Mouse (Mus musculus) CD4-positive, CD25-positive, alpha-beta regulatory T cell, adult 4 months (primary cell): ENCODE data around the gene Pgpep1. TPM values are rescaled to one million over a fixed set of nuclear protein-coding genes. Genes with fewer than 3 reads are reported as not detected.
A peak's percentile ranks its signal among the peaks of the same experiment; 100 is the strongest.

ENCODE experiments used
- ATAC-seq: one replicate; pipeline ENCODE4 v1.8.0; 2017
- polyA plus RNA-seq, 2 experiments: library from polyadenylated mRNA; unstranded; fragments of 100-300 nt; shearing (Covaris generic); gene quantifications; one replicate each; pipeline ENCODE4 v1.2.1; 2017

Pgpep1 gene
- polyA plus RNA-seq, 2 experiments from 2014 or later: 7.0 to 9.5 TPM

DNA sequence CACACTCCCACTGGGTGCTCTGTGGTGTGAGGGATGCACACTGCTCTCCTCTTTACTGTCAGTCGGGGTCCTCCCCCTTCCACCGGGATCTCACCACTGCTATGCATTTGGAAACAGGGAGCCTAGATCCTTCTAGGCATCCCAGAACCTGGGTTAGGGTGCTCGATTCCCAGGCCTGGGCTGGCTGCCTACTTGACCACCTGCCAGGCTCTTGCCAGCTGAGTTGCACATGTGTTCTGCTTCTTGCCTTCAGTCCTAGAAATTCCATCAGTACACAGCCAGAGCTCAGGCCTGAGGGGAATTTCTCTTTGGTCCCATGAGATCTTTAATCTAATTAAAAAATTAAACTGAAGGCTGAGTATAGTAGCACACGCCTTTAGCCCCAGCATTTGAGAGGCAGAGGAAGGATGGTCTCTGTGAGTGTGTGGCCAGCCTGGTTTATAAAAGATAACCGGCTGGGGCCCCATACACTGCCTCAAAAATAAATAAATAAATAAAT lies 29.8 kb upstream of the Pgpep1 start:
- no peak for ATAC-seq

DNA sequence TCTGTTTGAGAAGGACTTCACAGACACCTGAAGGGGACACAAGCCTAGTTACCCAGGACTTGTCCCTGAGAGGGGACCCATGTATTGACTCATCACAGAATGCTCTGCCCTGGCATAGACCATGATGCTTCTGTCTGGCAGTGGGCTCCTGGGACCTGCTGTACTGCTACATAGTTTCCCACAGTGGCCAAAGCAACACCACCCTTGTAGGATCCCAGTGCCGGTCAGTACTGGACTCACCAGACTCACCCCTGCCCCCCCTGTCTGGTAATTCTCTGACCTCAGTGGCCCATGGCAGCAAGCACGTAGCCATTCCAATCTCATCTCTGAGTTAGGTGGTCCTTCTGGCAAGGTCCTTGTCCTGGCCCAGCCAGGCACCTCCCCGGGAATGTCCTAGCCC lies 27.9 kb upstream of the Pgpep1 start:
- ATAC-seq: no peak

GRCm38 (mm10) chr8:70687576-70687975 lies 27.4 kb upstream of the Pgpep1 start:
- no peak for ATAC-seq

- ATAC-seq: peak; percentile 98
Observed at GRCm38 (mm10) chr8:70684291-70684690, 24.1 kb upstream of the Pgpep1 start.

- no peak for ATAC-seq
Observed at GRCm38 (mm10) chr8:70682692-70683091, 22.5 kb upstream of the Pgpep1 start.

DNA sequence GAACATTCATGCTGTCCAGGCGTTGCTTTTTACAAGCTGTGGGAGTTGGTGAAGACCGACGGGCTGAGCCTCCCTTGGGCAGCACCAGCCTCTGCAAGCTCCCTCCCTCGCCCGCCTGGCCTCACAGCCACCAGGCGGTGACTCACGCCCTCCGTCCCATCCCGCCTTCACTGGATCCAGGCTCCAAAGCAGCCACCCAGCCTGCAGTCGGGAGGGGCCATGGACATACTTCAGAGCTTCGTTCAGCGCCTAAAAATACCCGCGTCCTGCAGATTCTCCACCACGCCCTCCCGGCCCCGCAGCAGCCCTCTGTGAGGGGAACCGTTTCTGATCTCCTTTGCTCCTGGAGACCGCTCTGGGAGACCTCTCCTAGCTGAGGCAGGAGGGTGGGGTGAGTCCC lies 22.0 kb upstream of the Pgpep1 start:
- ATAC-seq: no peak

DNA sequence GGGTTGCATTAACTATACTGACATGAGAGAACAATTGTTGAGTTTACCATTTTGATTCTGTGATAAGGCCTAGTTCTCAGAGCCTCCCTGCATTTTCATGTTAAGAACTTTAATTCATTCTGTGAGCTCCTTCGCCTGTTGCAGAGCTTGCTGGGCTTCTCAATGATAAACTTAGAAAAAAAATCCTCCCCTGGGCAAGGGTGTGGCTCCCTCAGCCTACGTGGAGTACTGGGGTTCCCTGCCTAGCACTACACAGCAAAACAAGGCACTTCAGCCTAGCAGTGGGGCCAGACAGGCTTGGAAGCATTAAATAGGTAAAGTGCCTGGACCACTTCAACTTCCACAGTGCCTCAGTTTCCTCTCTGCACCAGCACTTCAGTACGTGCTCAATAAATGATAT lies 21.2 kb upstream of the Pgpep1 start:
- ATAC-seq: no peak

GRCm38 (mm10) chr8:70680039-70680438 lies 19.9 kb upstream of the Pgpep1 start:
- no peak for ATAC-seq

- no peak for ATAC-seq
Observed at GRCm38 (mm10) chr8:70679404-70679803, 19.2 kb upstream of the Pgpep1 start.

DNA sequence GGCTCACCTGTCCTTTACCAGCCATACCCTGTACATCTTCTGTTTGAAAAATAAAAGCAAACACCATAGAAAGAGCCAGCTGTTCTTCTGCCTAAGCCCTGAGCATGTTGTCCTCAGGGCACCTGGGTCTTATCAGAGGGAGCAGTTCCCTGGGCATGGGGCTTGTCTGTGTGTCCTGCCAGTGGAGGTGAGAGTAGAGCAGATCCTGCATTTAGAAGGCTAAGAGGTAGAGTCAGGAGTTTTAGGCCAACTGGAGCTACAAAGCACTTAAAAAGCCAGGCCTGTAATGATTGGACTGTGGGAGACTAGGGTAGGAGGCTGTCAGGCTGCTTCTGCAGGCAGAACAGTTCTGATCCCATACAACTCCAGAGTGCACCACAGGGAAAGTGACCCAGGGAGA lies 18.5 kb upstream of the Pgpep1 start:
- ATAC-seq: no peak

DNA sequence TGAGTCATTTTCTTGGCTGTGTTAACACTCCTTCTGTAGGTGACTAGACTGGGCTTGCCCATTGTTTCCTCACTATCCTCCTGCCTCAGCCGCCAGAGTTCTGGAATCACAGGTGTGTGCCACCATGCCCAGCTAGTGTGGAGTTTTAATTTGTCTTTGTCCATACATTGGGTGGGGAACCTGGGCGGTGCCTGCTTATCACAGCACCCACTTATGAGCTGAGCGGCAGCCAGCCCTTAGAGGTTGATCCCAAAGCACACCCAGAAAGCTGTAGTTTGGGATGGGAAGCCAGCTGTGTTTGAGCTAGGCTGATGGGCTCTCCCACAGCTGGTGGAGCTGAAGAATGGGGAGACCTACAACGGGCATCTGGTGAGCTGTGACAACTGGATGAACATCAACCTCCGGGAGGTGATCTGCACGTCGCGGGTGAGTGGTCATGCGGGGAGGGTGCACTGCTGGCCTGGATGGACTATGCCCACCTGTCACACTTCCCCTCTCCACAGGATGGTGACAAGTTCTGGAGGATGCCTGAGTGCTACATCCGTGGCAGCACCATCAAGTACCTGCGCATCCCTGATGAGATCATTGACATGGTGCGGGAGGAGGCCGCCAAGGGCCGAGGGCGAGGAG lies 17.4 kb upstream of the Pgpep1 start:
- ATAC-seq: no peak

- peak; percentile 51 for ATAC-seq
Observed at GRCm38 (mm10) chr8:70675336-70675735, 15.1 kb upstream of the Pgpep1 start.

- ATAC-seq: no peak
Observed at GRCm38 (mm10) chr8:70674716-70675115, 14.5 kb upstream of the Pgpep1 start.

DNA sequence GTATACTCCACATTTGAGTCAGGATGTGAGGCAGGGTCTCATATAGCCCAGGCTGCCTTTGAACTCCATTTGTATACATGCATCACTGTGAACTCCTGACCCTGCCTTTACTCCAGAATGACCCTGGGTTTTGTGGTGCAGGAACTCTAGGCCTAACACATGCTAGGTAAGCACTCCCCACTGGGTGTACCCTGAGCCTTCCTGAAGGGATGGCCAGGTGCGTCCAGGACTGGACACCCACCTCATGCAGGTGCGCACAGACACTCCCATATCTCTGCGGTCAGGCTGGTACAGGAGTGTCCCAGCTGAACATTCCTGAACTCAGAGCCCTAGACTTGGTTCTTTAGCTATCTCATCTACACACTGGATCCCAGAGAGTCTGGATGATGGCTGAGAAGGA lies 13.9 kb upstream of the Pgpep1 start:
- no peak for ATAC-seq

DNA sequence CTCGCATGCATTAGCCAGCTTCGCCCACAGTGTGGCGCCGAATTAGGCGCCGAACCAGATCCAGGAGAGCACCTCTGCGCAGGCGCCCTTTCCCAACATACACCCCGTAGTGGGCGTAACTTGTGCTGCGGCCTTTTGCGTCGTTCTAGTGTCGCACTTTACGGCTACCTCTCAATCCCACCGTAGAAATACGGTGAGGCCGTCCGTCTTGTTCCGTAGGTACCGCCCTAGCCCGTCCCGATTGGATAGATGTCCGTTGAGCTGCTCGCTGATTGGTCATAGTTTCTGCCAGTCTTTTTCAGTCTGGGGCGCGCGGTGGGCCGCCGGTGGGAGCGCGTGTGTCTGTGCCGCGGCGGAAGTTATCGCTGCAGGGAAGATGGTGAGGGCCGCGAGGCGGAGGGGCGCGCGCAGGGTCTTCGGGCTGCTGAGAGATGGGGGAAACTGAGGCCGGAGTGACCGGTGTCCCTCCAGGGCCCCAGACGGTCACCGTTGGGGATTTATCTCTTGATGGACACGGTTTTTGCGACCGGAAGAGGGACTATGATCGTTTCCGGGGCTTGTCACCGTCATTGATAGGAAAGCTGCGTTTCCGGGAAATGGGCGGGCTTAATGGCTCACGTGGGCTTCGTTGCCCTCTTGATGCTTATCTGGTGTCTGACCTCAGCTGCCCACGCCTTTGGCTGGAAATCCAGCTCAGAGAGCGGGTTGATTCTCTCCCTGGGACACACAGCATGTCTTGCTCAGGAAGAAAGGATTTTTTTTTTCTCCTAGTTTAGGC lies 13.1 kb upstream of the Pgpep1 start, which contains the start of gene Lsm4:
Lsm4 (plus strand) TSS at position 170 of the 778 bp plus-strand sequence.
- ATAC-seq: peak; percentile 90

DNA sequence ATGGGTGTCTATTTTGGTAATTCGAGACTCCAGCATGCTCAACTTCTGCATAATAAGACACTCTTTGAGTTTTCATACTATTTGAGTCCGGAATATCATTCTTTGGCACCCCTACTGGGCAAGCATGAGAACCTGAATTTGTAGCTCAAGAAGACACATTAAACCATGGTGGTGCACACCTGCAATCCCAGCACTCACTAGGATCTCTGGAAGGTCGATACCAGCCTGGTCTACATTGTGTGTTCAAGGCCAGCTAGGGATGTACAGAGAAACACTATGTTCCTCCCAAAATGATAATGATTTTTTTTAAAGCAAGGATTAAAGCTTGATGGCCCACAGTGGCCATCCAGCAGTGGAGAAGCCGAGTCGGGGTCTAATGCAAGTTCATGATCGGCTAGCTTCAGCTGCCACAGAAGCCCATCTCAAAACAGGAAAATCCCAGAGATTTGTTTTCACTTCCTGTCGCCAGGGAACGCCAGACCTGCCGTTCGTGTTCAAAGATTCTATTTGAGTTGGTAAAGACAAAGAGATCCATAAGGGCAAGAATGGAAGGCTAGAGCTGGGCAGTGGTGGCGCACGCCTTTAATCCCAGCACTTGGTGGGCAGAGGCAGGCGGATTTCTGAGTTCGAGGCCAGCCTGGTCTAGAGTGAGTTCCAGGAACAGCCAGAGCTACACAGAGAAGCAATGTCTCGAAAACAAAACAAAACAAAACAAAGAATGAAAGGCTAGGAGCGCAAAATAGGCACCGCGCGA lies 12.3 kb upstream of the Pgpep1 start:
- ATAC-seq: no peak

DNA sequence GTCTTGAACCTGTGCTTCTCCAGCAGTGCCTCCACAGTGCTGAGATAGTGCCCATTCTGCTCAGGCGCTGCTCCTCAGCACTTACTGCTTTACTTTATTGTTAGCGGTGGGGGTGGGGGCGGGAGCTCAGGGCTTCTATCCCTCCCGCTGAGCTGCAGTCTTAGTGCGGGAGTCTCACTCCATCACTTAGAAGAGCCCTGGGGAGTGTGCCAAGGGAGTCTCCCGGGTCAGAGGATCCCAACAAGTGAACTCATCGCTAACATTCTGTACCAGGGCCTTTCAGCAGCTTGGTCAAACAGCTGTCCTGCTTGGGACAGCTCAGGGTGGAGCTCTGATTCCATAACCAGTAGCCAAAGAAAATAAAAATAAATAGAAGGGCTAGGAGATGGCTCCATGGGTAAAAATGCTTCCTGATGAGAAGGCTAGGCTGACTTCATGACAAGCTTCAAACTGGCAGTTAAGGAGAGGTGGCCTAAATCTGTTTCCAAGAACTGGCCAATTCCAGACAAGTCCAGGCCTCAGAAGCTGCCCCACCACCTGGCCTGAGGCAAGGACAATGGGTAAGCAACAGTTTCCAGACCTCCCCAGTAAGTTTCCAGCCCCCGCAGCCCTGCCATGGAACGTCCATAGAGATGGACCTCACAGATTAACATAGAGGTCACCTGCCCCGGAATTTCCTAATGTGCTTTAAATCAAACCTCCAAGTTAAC lies 11.6 kb upstream of the Pgpep1 start:
- no peak for ATAC-seq

GRCm38 (mm10) chr8:70667071-70667470 lies 6.9 kb upstream of the Pgpep1 start:
- no peak for ATAC-seq

DNA sequence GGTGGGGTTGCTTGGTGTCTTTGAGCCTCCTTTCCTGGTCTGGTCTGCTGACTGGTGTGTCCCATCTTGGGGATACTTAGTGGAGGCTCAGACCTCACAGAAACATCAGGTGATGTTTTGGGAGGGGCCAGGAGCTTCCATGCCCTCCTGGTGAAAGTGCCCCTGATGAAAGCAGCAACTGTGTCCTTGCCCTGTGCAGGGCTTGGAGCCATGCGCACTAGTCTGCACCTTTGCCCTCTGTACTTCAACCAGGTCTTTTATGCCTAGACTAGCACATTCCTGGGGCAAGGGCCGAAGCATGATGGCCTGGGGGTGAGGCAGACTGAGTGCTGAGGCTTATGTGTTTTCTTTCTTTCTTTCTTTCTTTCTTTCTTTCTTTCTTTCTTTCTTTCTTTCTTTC lies 5.4 kb upstream of the Pgpep1 start:
- no peak for ATAC-seq

DNA sequence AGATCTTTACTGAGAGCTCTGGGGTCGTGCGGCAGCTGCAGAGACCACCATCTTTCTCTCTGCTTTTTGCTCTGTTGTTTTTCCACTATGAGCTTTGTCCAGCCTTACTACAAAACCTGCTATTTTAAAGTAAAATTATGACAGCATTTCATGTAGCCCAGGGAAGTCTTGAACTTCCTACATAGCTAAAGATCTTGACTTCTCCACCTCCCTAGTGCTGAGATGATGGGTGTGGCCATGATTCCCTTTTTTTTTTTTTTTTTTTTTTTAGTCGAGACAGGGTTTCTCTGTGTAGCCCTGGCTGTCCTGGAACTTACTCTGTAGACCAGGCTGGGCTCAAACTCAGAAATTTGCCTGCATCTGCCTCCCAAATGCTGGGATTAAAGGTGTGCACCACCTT lies 4.4 kb upstream of the Pgpep1 start:
- no peak for ATAC-seq

DNA sequence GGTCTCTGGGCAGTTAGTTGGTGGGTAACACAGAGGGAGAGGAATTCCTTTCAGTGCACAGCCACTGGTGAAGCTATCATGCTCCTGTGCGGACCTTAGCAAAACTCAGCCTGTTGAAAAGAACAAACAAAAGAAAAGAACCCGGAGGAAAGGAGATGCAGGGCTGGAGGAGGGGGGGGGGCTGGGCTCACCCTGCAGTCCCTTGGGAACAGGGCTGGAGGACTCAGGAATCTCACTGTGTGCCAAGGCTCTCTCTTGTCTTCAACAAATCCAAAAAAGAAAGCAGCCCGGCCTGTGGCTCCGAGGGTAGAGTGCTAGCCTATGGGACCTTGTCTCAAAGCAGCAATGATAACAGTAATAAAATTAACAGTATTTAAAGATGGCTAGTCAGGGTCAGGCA lies 3.5 kb upstream of the Pgpep1 start:
- no peak for ATAC-seq

GRCm38 (mm10) chr8:70659604-70660272 lies 450 bp downstream of the Pgpep1 start:
- peak; percentile 76 for ATAC-seq
